Mouse (Mus musculus): ENCODE measurements at regions not wholly inside any gene's neighbourhood (a gene's known extent, or its start where the extent isn't known, plus 50 kb on each side); places are given as distances from the start of the nearest gene placed in this dataset.
A peak's percentile ranks its signal among the peaks of the same experiment; 100 is the strongest.

DNA sequence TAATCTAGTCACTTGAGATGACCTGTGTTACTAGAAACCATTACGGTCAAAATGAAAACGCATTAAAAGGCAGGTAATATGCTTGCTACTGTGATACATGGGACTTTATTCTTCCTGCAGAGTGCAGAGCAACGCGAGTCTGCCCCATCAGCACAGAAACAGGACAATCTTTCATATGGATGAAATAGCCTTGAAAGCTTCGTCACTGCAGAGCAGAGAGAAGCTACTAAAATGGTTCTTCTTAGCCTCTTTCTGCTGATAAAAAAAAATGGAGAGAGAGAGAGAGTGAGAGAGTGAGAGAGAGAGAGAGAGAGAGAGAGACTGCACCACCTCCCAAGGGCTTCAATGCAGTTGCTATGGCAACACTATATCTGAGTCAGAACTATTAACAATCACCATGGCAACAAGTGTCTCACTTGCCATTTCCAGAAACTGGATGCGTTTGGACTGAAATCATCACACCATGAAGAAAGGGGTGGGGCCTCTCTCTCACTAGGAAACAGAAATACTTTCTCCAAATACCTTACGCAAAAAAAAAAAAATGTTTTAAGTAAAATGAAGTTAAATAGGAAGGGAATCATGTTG, 157.8 kb upstream of the Zbtb20 start:
- 11% methylated on average over 7 of the region's 7 CpGs for WGBS
- no peaks in the 10 kb centered on the region for H3K9me3 ChIP-seq (ENCODE audit: low read length)
- no peak overlapping the region for H3K4me3 ChIP-seq (ENCODE audit: low read depth, low read length)
- H3K4me1 ChIP-seq (ENCODE audit: insufficient read depth, low read length) = peaks cover 13% of the 10 kb centered on the region; the same call in 1 of the 2 replicates
- no peaks in the 10 kb centered on the region for H3K27me3 ChIP-seq (ENCODE audit: insufficient read depth, low read length)
- ATAC-seq (ENCODE audit: low FRiP score) = peak; percentile 92
- H3K9ac ChIP-seq (replicated peaks; ENCODE audit: low read length, poor library complexity, severe bottlenecking) = no peak overlapping the region
- peak overlapping the region; percentile 4; the same call in 1 of the 2 replicates for H3K4me2 ChIP-seq (ENCODE audit: low read depth, low read length, poor library complexity, severe bottlenecking)
- H3K27ac ChIP-seq (ENCODE audit: low read depth, low read length) = peak overlapping the region; percentile 93
- TF ChIP-seq CTCF (IDR thresholded peaks at IDR 0.05) = no peak
- H3K36me3 ChIP-seq (ENCODE audit: insufficient read depth, low read length) = no peaks in the 10 kb centered on the region
- peak; percentile 96 for DNase-seq (ENCODE audit: low spot score)

DNA sequence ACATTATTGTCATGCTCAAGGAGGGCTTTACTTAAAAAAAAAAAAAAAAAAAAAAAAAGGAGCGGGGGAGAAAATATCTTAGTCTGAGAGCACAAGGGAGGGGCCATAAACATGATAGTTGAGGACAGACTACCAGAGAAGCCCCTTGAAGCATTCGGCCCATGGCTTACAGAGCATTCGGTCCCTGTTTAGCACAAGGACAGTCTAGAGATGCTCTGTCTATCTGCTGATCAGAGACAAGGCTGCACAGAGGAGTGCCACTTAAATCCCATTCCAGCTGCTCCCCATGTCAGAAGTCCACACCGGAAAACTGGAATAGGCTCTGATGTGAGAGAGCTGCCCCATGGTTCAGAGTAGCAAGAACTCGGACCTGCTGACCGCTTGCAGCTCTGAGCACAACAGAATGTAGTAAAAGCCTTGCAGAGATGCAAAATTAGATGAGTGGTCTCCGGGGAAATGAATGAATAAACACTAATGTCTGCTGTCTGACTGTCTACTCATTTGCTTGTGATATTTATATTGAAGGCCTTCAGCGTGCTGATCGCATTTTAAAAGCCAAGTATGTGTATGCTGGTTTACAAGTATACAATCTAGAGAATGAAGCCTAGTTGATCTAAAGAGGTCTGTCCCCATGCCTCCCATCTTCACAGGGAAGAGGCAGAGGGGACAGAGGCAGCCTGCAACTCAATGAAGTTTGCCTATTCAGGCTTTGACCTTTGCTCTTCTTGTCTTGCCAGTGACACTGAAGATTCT, 158.4 kb upstream of the Zbtb20 start:
- H3K9ac ChIP-seq (replicated peaks; ENCODE audit: low read length, poor library complexity, severe bottlenecking) = no peak overlapping the region
- H3K4me3 ChIP-seq (ENCODE audit: low read depth, low read length) = no peak overlapping the region
- H3K36me3 ChIP-seq (ENCODE audit: insufficient read depth, low read length) = no peaks in the 10 kb centered on the region
- peak overlapping the region; percentile 4; the same call in 1 of the 2 replicates for H3K4me2 ChIP-seq (ENCODE audit: low read depth, low read length, poor library complexity, severe bottlenecking)
- ATAC-seq (ENCODE audit: low FRiP score) = 0 out of 2 replicates have a peak, but pooled peaks have one; percentile 32
- peak overlapping the region; percentile 93 for H3K27ac ChIP-seq (ENCODE audit: low read depth, low read length)
- no peaks in the 10 kb centered on the region for H3K27me3 ChIP-seq (ENCODE audit: insufficient read depth, low read length)
- H3K4me1 ChIP-seq (ENCODE audit: insufficient read depth, low read length) = peaks cover 13% of the 10 kb centered on the region; the same call in 1 of the 2 replicates
- H3K9me3 ChIP-seq (ENCODE audit: low read length) = no peaks in the 10 kb centered on the region
- DNase-seq (ENCODE audit: low spot score) = peak; percentile 46
- 44% methylated on average over 9 of the region's 9 CpGs for WGBS
- no peak for TF ChIP-seq CTCF (IDR thresholded peaks at IDR 0.05)

DNA sequence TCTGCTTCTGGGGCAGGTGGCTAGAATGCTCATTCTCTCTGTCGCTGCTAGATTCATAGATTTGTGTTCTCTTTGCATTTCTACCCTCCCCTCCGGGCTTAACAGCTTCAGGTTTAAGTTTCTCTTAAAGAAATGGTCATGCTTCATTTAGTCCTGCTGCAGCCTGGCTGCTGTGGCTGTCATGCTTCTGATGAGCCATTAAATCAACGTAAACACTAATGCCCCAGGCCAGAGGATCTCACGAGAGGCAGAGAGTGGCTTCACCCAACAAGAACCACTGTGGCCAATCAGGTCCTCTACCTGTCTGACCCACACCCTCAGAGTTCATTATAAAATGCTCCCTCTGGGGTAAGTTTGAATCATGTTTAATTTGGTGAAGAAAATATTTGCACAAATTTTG, 173.0 kb upstream of the Zbtb20 start:
- no peak for TF ChIP-seq CTCF (IDR thresholded peaks at IDR 0.05)
- no peak overlapping the region for H3K9ac ChIP-seq (replicated peaks; ENCODE audit: low read length, poor library complexity, severe bottlenecking)
- no peak overlapping the region for H3K4me2 ChIP-seq (ENCODE audit: low read depth, low read length, poor library complexity, severe bottlenecking)
- H3K4me1 ChIP-seq (ENCODE audit: insufficient read depth, low read length) = no peaks in the 10 kb centered on the region
- no peaks in the 10 kb centered on the region for H3K27me3 ChIP-seq (ENCODE audit: insufficient read depth, low read length)
- no peak overlapping the region for H3K27ac ChIP-seq (ENCODE audit: low read depth, low read length)
- H3K9me3 ChIP-seq (ENCODE audit: low read length) = no peaks in the 10 kb centered on the region
- ATAC-seq (ENCODE audit: low FRiP score) (no peak), DNase-seq (ENCODE audit: low spot score) (no peak)
- no peak overlapping the region for H3K4me3 ChIP-seq (ENCODE audit: low read depth, low read length)
- WGBS = 12% methylated on average over 4 of the region's 4 CpGs
- H3K36me3 ChIP-seq (ENCODE audit: insufficient read depth, low read length) = no peaks in the 10 kb centered on the region

DNA sequence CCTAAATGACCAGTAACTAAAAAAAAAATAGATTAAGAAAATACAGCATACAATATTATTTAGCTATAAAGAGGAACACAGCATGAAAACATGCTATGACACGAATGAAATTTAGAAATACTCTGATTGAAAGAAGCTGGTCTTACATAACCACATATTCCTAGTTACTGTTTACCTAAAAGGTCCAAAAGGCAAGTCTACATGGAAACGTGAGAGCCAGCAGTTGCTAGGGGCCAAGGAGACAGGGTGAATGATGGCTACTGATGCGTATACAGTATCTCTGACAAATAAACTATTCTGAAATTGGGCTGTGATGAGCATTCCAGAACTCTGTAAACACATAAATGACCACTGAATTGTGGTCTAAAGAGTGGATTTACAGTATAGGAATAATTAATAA, 194.5 kb upstream of the Zbtb20 start:
- Histone ChIP-seq H3K9ac (replicated peaks; ENCODE audit: low read length, poor library complexity, severe bottlenecking) (no peak overlapping the region), H3K27me3 (ENCODE audit: insufficient read depth, low read length) (no peaks in the 10 kb centered on the region), H3K4me3 (ENCODE audit: low read depth, low read length) (no peak overlapping the region), H3K4me2 (ENCODE audit: low read depth, low read length, poor library complexity, severe bottlenecking) (no peak overlapping the region), H3K36me3 (ENCODE audit: insufficient read depth, low read length) (no peaks in the 10 kb centered on the region), H3K4me1 (ENCODE audit: insufficient read depth, low read length) (no peaks in the 10 kb centered on the region), H3K9me3 (ENCODE audit: low read length) (no peaks in the 10 kb centered on the region), H3K27ac (ENCODE audit: low read depth, low read length) (no peak overlapping the region)
- DNase-seq (ENCODE audit: low spot score) (no peak), ATAC-seq (ENCODE audit: low FRiP score) (no peak)
- WGBS = 86% methylated on average over 3 of the region's 3 CpGs
- no peak for TF ChIP-seq CTCF (IDR thresholded peaks at IDR 0.05)

DNA sequence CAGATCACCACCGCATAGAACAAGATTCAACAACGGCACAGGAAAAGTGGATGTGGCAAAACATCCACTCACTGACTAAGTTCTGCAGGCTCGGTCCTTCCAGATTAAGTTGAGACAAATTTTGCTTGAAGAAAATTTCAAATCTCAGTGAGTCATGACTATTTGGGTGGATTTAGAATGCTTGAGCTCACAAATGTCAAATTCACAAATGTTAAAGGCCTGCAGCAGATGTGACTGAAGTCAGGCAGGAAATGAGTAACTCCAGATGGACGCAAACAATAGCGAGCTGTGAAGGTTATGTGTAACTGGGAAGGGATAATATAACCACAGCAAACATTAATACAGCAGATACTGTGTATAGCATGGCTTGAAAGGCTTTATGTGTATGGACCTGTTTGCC, 198.5 kb upstream of the Zbtb20 start:
- DNase-seq (ENCODE audit: low spot score) = no peak
- 87% methylated on average over 5 of the region's 5 CpGs for WGBS

DNA sequence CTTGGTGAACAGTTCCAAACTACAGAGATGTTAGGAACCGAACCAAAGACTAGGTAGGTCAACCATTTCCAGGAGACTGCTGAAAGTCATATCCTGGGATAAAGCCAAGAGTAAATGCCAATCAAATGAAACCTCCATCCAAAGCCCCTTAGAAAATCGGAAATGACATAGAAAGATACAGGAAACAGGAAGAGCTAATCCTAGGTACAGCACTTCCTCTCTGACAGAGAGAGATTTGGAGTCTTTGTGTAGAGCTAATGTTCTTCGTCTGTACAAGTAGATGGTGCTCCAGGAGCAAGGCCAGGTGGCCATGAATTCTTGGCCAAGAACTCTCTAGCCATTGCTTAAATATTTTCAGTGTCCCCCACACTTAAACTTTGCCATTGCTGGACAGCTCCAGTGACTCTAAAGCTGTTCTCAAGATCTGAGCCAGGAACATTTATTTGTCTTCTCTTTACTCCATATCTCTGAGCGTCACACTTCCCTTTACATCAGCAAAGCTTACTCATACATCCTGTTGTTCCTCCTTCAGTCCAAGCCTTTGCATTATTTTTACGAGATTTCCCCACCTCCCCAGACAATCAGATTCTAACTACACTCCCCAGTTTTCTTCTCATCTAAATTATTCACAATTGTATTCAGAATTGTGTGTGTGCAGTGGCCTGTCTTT, 199.1 kb upstream of the Zbtb20 start:
- Histone ChIP-seq H3K9ac (replicated peaks; ENCODE audit: low read length, poor library complexity, severe bottlenecking) (no peak overlapping the region), H3K36me3 (ENCODE audit: insufficient read depth, low read length) (no peaks in the 10 kb centered on the region), H3K27ac (ENCODE audit: low read depth, low read length) (no peak overlapping the region), H3K27me3 (ENCODE audit: insufficient read depth, low read length) (no peaks in the 10 kb centered on the region), H3K9me3 (ENCODE audit: low read length) (no peaks in the 10 kb centered on the region), H3K4me1 (ENCODE audit: insufficient read depth, low read length) (no peaks in the 10 kb centered on the region), H3K4me2 (ENCODE audit: low read depth, low read length, poor library complexity, severe bottlenecking) (no peak overlapping the region), H3K4me3 (ENCODE audit: low read depth, low read length) (no peak overlapping the region)
- TF ChIP-seq CTCF (IDR thresholded peaks at IDR 0.05) = no peak
- WGBS = 84% methylated on average over 5 of the region's 5 CpGs
- no peak for DNase-seq (ENCODE audit: low spot score)
- ATAC-seq (ENCODE audit: low FRiP score) = no peak

More for the DNA sequence above, 198.5 kb upstream of the Zbtb20 start:
- Histone ChIP-seq H3K36me3 (ENCODE audit: insufficient read depth, low read length) (no peaks in the 10 kb centered on the region), H3K4me1 (ENCODE audit: insufficient read depth, low read length) (no peaks in the 10 kb centered on the region), H3K9me3 (ENCODE audit: low read length) (no peaks in the 10 kb centered on the region), H3K4me3 (ENCODE audit: low read depth, low read length) (no peak overlapping the region), H3K9ac (replicated peaks; ENCODE audit: low read length, poor library complexity, severe bottlenecking) (no peak overlapping the region), H3K4me2 (ENCODE audit: low read depth, low read length, poor library complexity, severe bottlenecking) (no peak overlapping the region), H3K27me3 (ENCODE audit: insufficient read depth, low read length) (no peaks in the 10 kb centered on the region), H3K27ac (ENCODE audit: low read depth, low read length) (no peak overlapping the region)
- ATAC-seq (ENCODE audit: low FRiP score) = no peak
- TF ChIP-seq CTCF (IDR thresholded peaks at IDR 0.05) = no peak

Data from midbrain, postnatal 0 days (tissue).